Mouse (Mus musculus): ENCODE measurements at regions not wholly inside any gene's neighbourhood (a gene's known extent, or its start where the extent isn't known, plus 50 kb on each side); places are given as distances from the start of the nearest gene placed in this dataset.

- DNase-seq (ENCODE audit: low spot score): no peak
- H3K27me3 ChIP-seq (ENCODE audit: insufficient read depth, low read length): no peaks in the 10 kb centered on the region
- TF ChIP-seq CTCF (IDR thresholded peaks at IDR 0.05; ENCODE audit: low read depth): no peak
- H3K9me3 ChIP-seq (replicated peaks; ENCODE audit: low read length): no peaks in the 10 kb centered on the region
- H3K4me3 ChIP-seq (replicated peaks; ENCODE audit: low read depth, low read length): no peak overlapping the region
- WGBS: 49% methylated on average over 2 of the region's 2 CpGs
- H3K27ac ChIP-seq: no peak overlapping the region
- H3K4me2 ChIP-seq (ENCODE audit: low read length): no peak overlapping the region
- H3K4me1 ChIP-seq (replicated peaks; ENCODE audit: insufficient read depth, low read length): no peaks in the 10 kb centered on the region
- ATAC-seq (replicated peaks; ENCODE audit: low FRiP score, low read depth): no peak
- H3K9ac ChIP-seq (ENCODE audit: low read depth, low read length): no peak overlapping the region
- H3K36me3 ChIP-seq (ENCODE audit: insufficient read depth, low read length): no peaks in the 10 kb centered on the region
Measured at GRCm38 (mm10) chr1:98281053-98281770, 139.7 kb upstream of the Slco6d1 start.

- 70% methylated on average over 2 of the region's 2 CpGs for whole genome bisulfite sequencing
Measured at GRCm38 (mm10) chr1:98281771-98282149, 139.2 kb upstream of the Slco6d1 start.

GRCm38 (mm10) chr1:98303166-98303565 lies 117.8 kb upstream of the Slco6d1 start:
- no peak for TF ChIP-seq CTCF (IDR thresholded peaks at IDR 0.05; ENCODE audit: low read depth)
- 70% methylated on average over 2 of the region's 2 CpGs for WGBS
- ATAC-seq (replicated peaks; ENCODE audit: low FRiP score, low read depth): no peak

More at GRCm38 (mm10) chr1:98281771-98282149, 139.2 kb upstream of the Slco6d1 start:
- ATAC-seq (replicated peaks; ENCODE audit: low FRiP score, low read depth): no peak
- no peak overlapping the region for H3K4me3 ChIP-seq (replicated peaks; ENCODE audit: low read depth, low read length)
- no peaks in the 10 kb centered on the region for H3K4me1 ChIP-seq (replicated peaks; ENCODE audit: insufficient read depth, low read length)
- H3K9me3 ChIP-seq (replicated peaks; ENCODE audit: low read length): no peaks in the 10 kb centered on the region
- H3K27me3 ChIP-seq (ENCODE audit: insufficient read depth, low read length): no peaks in the 10 kb centered on the region
- no peak overlapping the region for H3K4me2 ChIP-seq (ENCODE audit: low read length)
- no peak overlapping the region for H3K9ac ChIP-seq (ENCODE audit: low read depth, low read length)
- no peak overlapping the region for H3K27ac ChIP-seq
- no peaks in the 10 kb centered on the region for H3K36me3 ChIP-seq (ENCODE audit: insufficient read depth, low read length)
- DNase-seq (ENCODE audit: low spot score): no peak
- no peak for TF ChIP-seq CTCF (IDR thresholded peaks at IDR 0.05; ENCODE audit: low read depth)

GRCm38 (mm10) chr1:98306363-98306762 lies 114.6 kb upstream of the Slco6d1 start:
- no peak for ATAC-seq (replicated peaks; ENCODE audit: low FRiP score, low read depth)
- TF ChIP-seq CTCF (IDR thresholded peaks at IDR 0.05; ENCODE audit: low read depth): no peak
- H3K4me2 ChIP-seq (ENCODE audit: low read length): no peak overlapping the region
- DNase-seq (ENCODE audit: low spot score): no peak
- no peak overlapping the region for H3K27ac ChIP-seq
- H3K4me3 ChIP-seq (replicated peaks; ENCODE audit: low read depth, low read length): no peak overlapping the region
- whole genome bisulfite sequencing: 89% methylated on average over 1 of the region's 1 CpGs
- H3K36me3 ChIP-seq (ENCODE audit: insufficient read depth, low read length): no peaks in the 10 kb centered on the region
- no peaks in the 10 kb centered on the region for H3K4me1 ChIP-seq (replicated peaks; ENCODE audit: insufficient read depth, low read length)
- no peaks in the 10 kb centered on the region for H3K27me3 ChIP-seq (ENCODE audit: insufficient read depth, low read length)
- H3K9me3 ChIP-seq (replicated peaks; ENCODE audit: low read length): no peaks in the 10 kb centered on the region
- no peak overlapping the region for H3K9ac ChIP-seq (ENCODE audit: low read depth, low read length)

More at GRCm38 (mm10) chr1:98303166-98303565, 117.8 kb upstream of the Slco6d1 start:
- DNase-seq (ENCODE audit: low spot score): no peak
- Histone ChIP-seq H3K27me3 (ENCODE audit: insufficient read depth, low read length) (no peaks in the 10 kb centered on the region), H3K9ac (ENCODE audit: low read depth, low read length) (no peak overlapping the region), H3K36me3 (ENCODE audit: insufficient read depth, low read length) (no peaks in the 10 kb centered on the region), H3K4me2 (ENCODE audit: low read length) (no peak overlapping the region), H3K27ac (no peak overlapping the region), H3K4me3 (replicated peaks; ENCODE audit: low read depth, low read length) (no peak overlapping the region), H3K9me3 (replicated peaks; ENCODE audit: low read length) (no peaks in the 10 kb centered on the region), H3K4me1 (replicated peaks; ENCODE audit: insufficient read depth, low read length) (no peaks in the 10 kb centered on the region)

- TF ChIP-seq CTCF (IDR thresholded peaks at IDR 0.05; ENCODE audit: low read depth): no peak
- ATAC-seq (replicated peaks; ENCODE audit: low FRiP score, low read depth): no peak
- Histone ChIP-seq H3K4me3 (replicated peaks; ENCODE audit: low read depth, low read length) (no peak overlapping the region), H3K27me3 (ENCODE audit: insufficient read depth, low read length) (no peaks in the 10 kb centered on the region), H3K27ac (no peak overlapping the region), H3K9me3 (replicated peaks; ENCODE audit: low read length) (no peaks in the 10 kb centered on the region), H3K36me3 (ENCODE audit: insufficient read depth, low read length) (no peaks in the 10 kb centered on the region), H3K4me1 (replicated peaks; ENCODE audit: insufficient read depth, low read length) (no peaks in the 10 kb centered on the region), H3K4me2 (ENCODE audit: low read length) (no peak overlapping the region), H3K9ac (ENCODE audit: low read depth, low read length) (no peak overlapping the region)
- WGBS: 84% methylated on average over 2 of the region's 2 CpGs
- DNase-seq (ENCODE audit: low spot score): no peak
Measured at GRCm38 (mm10) chr1:98307519-98307918, 113.4 kb upstream of the Slco6d1 start.

- Histone ChIP-seq H3K4me2 (ENCODE audit: low read length) (no peak overlapping the region), H3K9me3 (replicated peaks; ENCODE audit: low read length) (no peaks in the 10 kb centered on the region), H3K9ac (ENCODE audit: low read depth, low read length) (no peak overlapping the region), H3K27me3 (ENCODE audit: insufficient read depth, low read length) (no peaks in the 10 kb centered on the region), H3K36me3 (ENCODE audit: insufficient read depth, low read length) (no peaks in the 10 kb centered on the region), H3K4me1 (replicated peaks; ENCODE audit: insufficient read depth, low read length) (no peaks in the 10 kb centered on the region), H3K4me3 (replicated peaks; ENCODE audit: low read depth, low read length) (no peak overlapping the region), H3K27ac (no peak overlapping the region)
- no peak for ATAC-seq (replicated peaks; ENCODE audit: low FRiP score, low read depth)
- 52% methylated on average over 1 of the region's 1 CpGs for WGBS
- no peak for DNase-seq (ENCODE audit: low spot score)
- no peak for TF ChIP-seq CTCF (IDR thresholded peaks at IDR 0.05; ENCODE audit: low read depth)
Measured at GRCm38 (mm10) chr1:98309894-98310293, 111.0 kb upstream of the Slco6d1 start.
